Mouse (Mus musculus) heart, embryonic 12.5 days (tissue): ENCODE measurements around the gene Rhox8. TPM values are rescaled to one million over a fixed set of nuclear protein-coding genes. Genes with fewer than 3 reads are reported as not detected.
"Not testable (repeated sequence)": the region's sequence is repeated elsewhere in the genome, so short reads cannot be mapped to it uniquely, and the experiment has no call there.

Experiments used
- ATAC-seq: fragments of 200-750 bp; cut with Nextera tagmentation; 2 replicates; pipeline ENCODE4 v1.8.0; 2017; ENCODE audit warnings: moderate TSS enrichment, moderate library complexity; ENCODE audit not compliant: insufficient number of reproducible peaks, low FRiP score
- H3K27ac ChIP-seq: fragments of 300-500 bp; sonication (generic); 2 replicates; pipeline ENCODE4 v1.5.1; 2016; ENCODE audit warnings: mild to moderate bottlenecking, moderate library complexity; ENCODE audit not compliant: poor library complexity, severe bottlenecking
- H3K27me3 ChIP-seq: fragments of 300-500 bp; sonication (generic); replicated peaks from 2 replicates; pipeline ENCODE4 v1.6.1; 2016; ENCODE audit warnings: mild to moderate bottlenecking, moderate library complexity
- H3K36me3 ChIP-seq: fragments of 300-500 bp; sonication (generic); 2 replicates; pipeline ENCODE4 v1.6.1; 2016; ENCODE audit warnings: mild to moderate bottlenecking, moderate library complexity
- H3K4me1 ChIP-seq: fragments of 300-500 bp; sonication (generic); replicated peaks from 2 replicates; pipeline ENCODE4 v1.6.1; 2016; ENCODE audit warnings: mild to moderate bottlenecking
- H3K4me2 ChIP-seq: fragments of 300-500 bp; sonication (generic); 2 replicates; pipeline ENCODE4 v1.6.1; 2016; ENCODE audit warnings: mild to moderate bottlenecking, moderate library complexity
- H3K4me3 ChIP-seq: fragments of 300-500 bp; sonication (generic); 2 replicates; pipeline ENCODE4 v1.5.1; 2016; ENCODE audit warnings: mild to moderate bottlenecking
- H3K9ac ChIP-seq: fragments of 300-500 bp; sonication (generic); 2 replicates; pipeline ENCODE4 v1.6.1; 2016; ENCODE audit warnings: mild to moderate bottlenecking, moderate library complexity
- H3K9me3 ChIP-seq: fragments of 300-500 bp; sonication (generic); replicated peaks from 2 replicates; pipeline ENCODE4 v1.6.1; 2016; ENCODE audit warnings: mild to moderate bottlenecking, moderate library complexity
- WGBS: fragments of 180-500 bp; shearing (Covaris S2); methylation state at CpG from one replicate; pipeline ENCODE4 v1.1.7; 2016; 5-methylcytosine and 5-hydroxymethylcytosine counted together
- polyA plus RNA-seq: library from polyadenylated mRNA; unstranded; fragments of >200 nt; fragmentation: Nextera tagmentation; extraction: Ambion mirVana; gene quantifications from 2 replicates; pipeline ENCODE4 v1.2.1, GENCODE M21; 2016

The Rhox8 gene
- polyA plus RNA-seq = not detected in 2 replicates

DNA sequence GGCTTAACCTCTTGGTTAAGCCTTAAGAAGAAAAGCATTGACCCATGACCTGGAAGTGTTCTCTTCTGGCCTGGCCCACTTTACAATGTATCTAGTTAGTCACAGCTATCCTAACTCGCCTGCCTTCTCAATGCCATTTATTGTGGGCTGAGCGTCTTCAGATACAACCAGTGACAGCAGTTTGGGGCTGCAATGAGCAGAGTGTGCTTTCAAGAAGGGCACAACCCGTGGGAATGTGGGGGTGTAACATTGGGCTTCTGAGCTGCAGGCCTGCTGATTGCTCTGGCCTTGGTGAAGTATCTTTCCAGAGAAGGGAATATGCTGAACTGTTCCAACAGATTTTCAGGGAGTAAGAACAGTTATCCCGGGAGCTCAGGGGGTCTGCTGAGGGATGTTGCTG is at the start of gene Rhox8:
TSS of gene Rhox8 (minus strand) at position 101 of the 400 bp plus-strand sequence.
- no peaks in the 10 kb centered on the region for H3K27me3 ChIP-seq
- 66% methylated on average over 4 of the region's 4 CpGs for WGBS
- no peak for ATAC-seq

GRCm38 (mm10) chrX:37916311-37916710 is 37.6 kb upstream of the Rhox8 start:
- H3K4me2 ChIP-seq = no peak overlapping the region

More for the DNA sequence above, at the start of gene Rhox8:
- Histone ChIP-seq H3K4me2 (no peak within 1 kb of the TSS), H3K4me1 (no peaks in the 10 kb centered on the region), H3K9me3 (no peaks in the 10 kb centered on the region), H3K27ac (no peak within 1 kb of the TSS), H3K36me3 (no peaks in the 10 kb centered on the region), H3K9ac (no peak within 1 kb of the TSS), H3K4me3 (no peak within 1 kb of the TSS)

GRCm38 (mm10) chrX:37908581-37908980 is 29.8 kb upstream of the Rhox8 start:
- Histone ChIP-seq H3K27me3 (no peaks in the 10 kb centered on the region), H3K9ac (no peak overlapping the region), H3K4me1 (no peaks in the 10 kb centered on the region), H3K4me3 (no peak overlapping the region), H3K9me3 (no peaks in the 10 kb centered on the region), H3K4me2 (no peak overlapping the region), H3K36me3 (no peaks in the 10 kb centered on the region), H3K27ac (no peak overlapping the region)
- no peak for ATAC-seq
- 52% methylated on average over 7 of the region's 7 CpGs for WGBS

More at GRCm38 (mm10) chrX:37916311-37916710, 37.6 kb upstream of the Rhox8 start:
- no peak overlapping the region for H3K27ac ChIP-seq
- H3K9me3 ChIP-seq = no peaks in the 10 kb centered on the region
- H3K27me3 ChIP-seq = no peaks in the 10 kb centered on the region
- H3K4me3 ChIP-seq = no peak overlapping the region
- H3K9ac ChIP-seq = no peak overlapping the region
- H3K36me3 ChIP-seq = no peaks in the 10 kb centered on the region
- no peaks in the 10 kb centered on the region for H3K4me1 ChIP-seq
- WGBS = 48% methylated on average over 4 of the region's 4 CpGs
- no peak for ATAC-seq

- Histone ChIP-seq H3K9ac (no peak overlapping the region), H3K36me3 (no peaks in the 10 kb centered on the region), H3K4me3 (no peak overlapping the region), H3K27me3 (no peaks in the 10 kb centered on the region), H3K4me1 (no peaks in the 10 kb centered on the region), H3K27ac (no peak overlapping the region), H3K9me3 (no peaks in the 10 kb centered on the region), H3K4me2 (no peak overlapping the region)
- no peak for ATAC-seq
- 60% methylated on average over 5 of the region's 5 CpGs for WGBS
Measured at GRCm38 (mm10) chrX:37903727-37904126, 25.0 kb upstream of the Rhox8 start.

DNA sequence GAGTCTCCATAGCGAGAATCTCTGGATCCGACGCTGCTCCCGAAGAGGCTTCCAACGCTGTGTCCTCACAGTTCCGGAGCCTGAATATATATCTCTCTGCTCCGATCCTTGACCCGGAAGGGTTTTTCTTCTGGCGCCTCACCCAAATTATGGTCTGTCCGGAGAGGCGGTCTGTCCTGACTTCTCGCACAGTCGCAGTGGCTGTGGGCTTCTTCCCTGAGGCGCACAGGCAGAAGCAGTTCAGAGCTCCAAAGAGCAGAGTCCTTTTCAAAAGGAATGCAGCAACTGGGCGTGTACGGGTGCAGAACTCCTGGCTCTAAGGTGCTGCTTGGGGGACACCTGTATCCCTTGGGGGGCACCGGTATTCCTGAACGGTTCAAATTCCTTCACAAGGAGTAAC is 22.9 kb upstream of the Rhox8 start, which contains the start of gene Rhox9:
TSS of gene Rhox9 (minus strand) at position 101 of the 400 bp plus-strand sequence.
- not testable (repeated sequence) for H3K4me2 ChIP-seq, ATAC-seq, H3K9ac ChIP-seq, H3K27ac ChIP-seq, H3K4me1 ChIP-seq, H3K36me3 ChIP-seq, H3K9me3 ChIP-seq, H3K27me3 ChIP-seq, H3K4me3 ChIP-seq
- WGBS = 87% methylated on average over 11 of the region's 18 CpGs

DNA sequence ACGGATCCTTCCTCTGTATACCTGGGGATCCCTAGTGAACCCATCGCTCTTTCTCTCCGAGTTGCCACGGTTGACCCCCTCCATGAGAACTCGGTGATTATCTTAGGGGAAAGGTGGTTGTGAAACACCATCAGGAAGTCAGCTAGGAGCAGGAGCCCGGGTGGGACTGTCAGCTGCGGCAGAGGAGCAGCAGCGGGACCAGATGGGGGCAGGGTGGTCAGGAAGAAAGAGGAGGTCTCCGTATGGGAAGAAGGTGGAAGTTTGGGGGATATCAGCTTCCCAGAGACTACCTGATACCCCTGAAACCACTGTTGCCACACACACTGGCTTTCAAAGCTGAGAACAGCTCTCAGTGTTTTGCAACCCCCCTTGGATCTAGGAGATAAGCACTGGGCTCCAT is 18.4 kb upstream of the Rhox8 start, which contains the start of gene Rhox7b:
TSS of gene Rhox7b (minus strand) at position 101 of the 400 bp plus-strand sequence.
- not testable (repeated sequence) for H3K4me3 ChIP-seq, H3K9ac ChIP-seq, H3K4me1 ChIP-seq, H3K36me3 ChIP-seq, ATAC-seq, H3K4me2 ChIP-seq, H3K27me3 ChIP-seq, H3K27ac ChIP-seq, H3K9me3 ChIP-seq
- 54% methylated on average over 9 of the region's 9 CpGs for WGBS

- no peak overlapping the region for H3K9ac ChIP-seq
- WGBS = 96% methylated on average over 2 of the region's 2 CpGs
- no peak for ATAC-seq
- no peak overlapping the region for H3K27ac ChIP-seq
- H3K36me3 ChIP-seq = no peaks in the 10 kb centered on the region
- H3K4me1 ChIP-seq = no peaks in the 10 kb centered on the region
- H3K4me3 ChIP-seq = no peak overlapping the region
- H3K27me3 ChIP-seq = no peaks in the 10 kb centered on the region
- H3K9me3 ChIP-seq = no peaks in the 10 kb centered on the region
- H3K4me2 ChIP-seq = no peak overlapping the region
Measured at GRCm38 (mm10) chrX:37871641-37872040, 7.1 kb downstream of the Rhox8 start.

- not testable (repeated sequence) for H3K27me3 ChIP-seq, H3K4me2 ChIP-seq, H3K4me1 ChIP-seq, H3K9ac ChIP-seq, H3K36me3 ChIP-seq, H3K9me3 ChIP-seq, H3K27ac ChIP-seq, H3K4me3 ChIP-seq, ATAC-seq
- 56% methylated on average over 8 of the region's 8 CpGs for WGBS
Measured at GRCm38 (mm10) chrX:37831386-37831785, 47.4 kb downstream of the Rhox8 start, which contains the start of gene Rhox7a. TSS of gene Rhox7a (plus strand) at chrX:37831686.

GRCm38 (mm10) chrX:37826610-37827009 is 52.1 kb downstream of the Rhox8 start, which contains the start of gene Rhox6:
TSS of gene Rhox6 (plus strand) at chrX:37826910.
- 80% methylated on average over 5 of the region's 12 CpGs for WGBS
- not testable (repeated sequence) for H3K4me2 ChIP-seq, ATAC-seq, H3K27ac ChIP-seq, H3K9me3 ChIP-seq, H3K4me3 ChIP-seq, H3K4me1 ChIP-seq, H3K36me3 ChIP-seq, H3K9ac ChIP-seq, H3K27me3 ChIP-seq

Other genes with a start within 250 kb of the Rhox8 start
- gene Rhox2g, start 235.5 kb downstream of the Rhox8 start, polyA plus RNA-seq = not detected in 2 replicates
- not detected in 2 replicates for gene Rhox4g, start 227.6 kb downstream of the Rhox8 start, polyA plus RNA-seq
- not detected in 2 replicates for gene Rhox3h, start 210.2 kb downstream of the Rhox8 start, polyA plus RNA-seq
- gene Rhox2h, start 205.7 kb downstream of the Rhox8 start, polyA plus RNA-seq = not detected in 2 replicates
- 11.2 and 12.9 TPM in 2 replicates for gene Rhox5, start 74.1 kb downstream of the Rhox8 start, polyA plus RNA-seq
- gene Rhox6, start 52.0 kb downstream of the Rhox8 start, polyA plus RNA-seq = not detected in 2 replicates
- gene Rhox7a, start 47.3 kb downstream of the Rhox8 start, polyA plus RNA-seq = not detected in 2 replicates
- not detected in 2 replicates for gene Rhox7b, start 18.3 kb upstream of the Rhox8 start, polyA plus RNA-seq
- gene Rhox9, start 22.8 kb upstream of the Rhox8 start, polyA plus RNA-seq = not detected in 2 replicates
- not detected in 2 replicates for gene Btg1-ps1, start 139.9 kb upstream of the Rhox8 start, polyA plus RNA-seq
- not detected in 2 replicates for gene Btg1-ps2, start 164.2 kb upstream of the Rhox8 start, polyA plus RNA-seq
- gene Rhox10, start 187.5 kb upstream of the Rhox8 start, polyA plus RNA-seq = not detected in 2 replicates
- not detected in 2 replicates for gene Rhox11, start 206.2 kb upstream of the Rhox8 start, polyA plus RNA-seq
- gene Rhox12, start 232.0 kb upstream of the Rhox8 start, polyA plus RNA-seq = not detected in 2 replicates
- not detected in 2 replicates for gene Rhox13, start 242.3 kb upstream of the Rhox8 start, polyA plus RNA-seq